12 mouse cellular contexts compared by ENCODE assay signal in genomic region chr7:88230756-88231522, GRCm38 (mm10).
"Had no signal": no experiment of that assay in that cellular context is flagged by ENCODE, and none has a peak within 500 bp of the region (broad histone marks: within the 10 kb centered on the region; RNA-seq: fewer than 3 reads in every experiment).

No protein-coding gene starts in this region.

- H3K9me3 ChIP-seq: intestine, embryonic 15.5 days; limb, embryonic 15.5 days; liver, embryonic 13.5 days; lung, embryonic 15.5 days; midbrain, embryonic 12.5 days had no signal

- ATAC-seq: intestine, embryonic 15.5 days; liver, postnatal 0 days; midbrain, embryonic 16.5 days had no signal

- H3K27me3 ChIP-seq: intestine, embryonic 15.5 days; limb, embryonic 15.5 days; liver, embryonic 13.5 days; lung, embryonic 15.5 days; midbrain, embryonic 12.5 days had no signal

- H3K9ac ChIP-seq: intestine, embryonic 15.5 days; limb, embryonic 15.5 days; liver, embryonic 13.5 days; liver, postnatal 0 days; lung, embryonic 15.5 days; midbrain, embryonic 12.5 days had no signal

- H3K36me3 ChIP-seq: intestine, embryonic 15.5 days; limb, embryonic 15.5 days; liver, embryonic 13.5 days; lung, embryonic 15.5 days; midbrain, embryonic 12.5 days had no signal

- H3K4me1 ChIP-seq: intestine, embryonic 15.5 days; limb, embryonic 15.5 days; liver, embryonic 13.5 days; lung, embryonic 15.5 days; midbrain, embryonic 12.5 days had no signal

- H3K27ac ChIP-seq: intestine, embryonic 15.5 days; limb, embryonic 15.5 days; liver, embryonic 13.5 days; lung, embryonic 15.5 days; midbrain, embryonic 12.5 days had no signal

- DNase-seq: kidney, adult 18-20 months; kidney, postnatal 10 days; liver, embryonic 13.5 days; liver, postnatal 0 days; right cerebral cortex, postnatal 14 days; thymus, adult 2 months; thymus, postnatal 25 days had no signal

- H3K4me2 ChIP-seq: intestine, embryonic 15.5 days; limb, embryonic 15.5 days; liver, embryonic 13.5 days; lung, embryonic 15.5 days; midbrain, embryonic 12.5 days had no signal

- H3K4me3 ChIP-seq: intestine, embryonic 15.5 days; limb, embryonic 15.5 days; liver, embryonic 13.5 days; lung, embryonic 15.5 days; midbrain, embryonic 12.5 days had no signal
